Mouse (Mus musculus): ENCODE measurements at regions not wholly inside any gene's neighbourhood (a gene's known extent, or its start where the extent isn't known, plus 50 kb on each side); places are given as distances from the start of the nearest gene placed in this dataset.

- DNase-seq (ENCODE audit: low spot score) = no peak
Observed at GRCm38 (mm10) chr15:67048621-67049020, 547.9 kb upstream of the Lrrc6 start.

GRCm38 (mm10) chr15:67048148-67048547 is 547.4 kb upstream of the Lrrc6 start:
- DNase-seq (ENCODE audit: low spot score) = no peak

- DNase-seq (ENCODE audit: low spot score) = no peak
Observed at GRCm38 (mm10) chr15:67045920-67046804, 545.5 kb upstream of the Lrrc6 start.

GRCm38 (mm10) chr15:67045329-67045728 is 544.6 kb upstream of the Lrrc6 start:
- DNase-seq (ENCODE audit: low spot score) = no peak

GRCm38 (mm10) chr15:67044806-67045205 is 544.1 kb upstream of the Lrrc6 start:
- DNase-seq (ENCODE audit: low spot score) = no peak

GRCm38 (mm10) chr15:67042131-67042530 is 541.4 kb upstream of the Lrrc6 start:
- no peak for DNase-seq (ENCODE audit: low spot score)

- DNase-seq (ENCODE audit: low spot score) = no peak
Observed at GRCm38 (mm10) chr15:67040229-67040628, 539.5 kb upstream of the Lrrc6 start.

- peak; percentile 64 for DNase-seq (ENCODE audit: low spot score)
Observed at GRCm38 (mm10) chr15:67039421-67039907, 538.8 kb upstream of the Lrrc6 start.

GRCm38 (mm10) chr15:67037647-67038046 is 536.9 kb upstream of the Lrrc6 start:
- no peak for DNase-seq (ENCODE audit: low spot score)

GRCm38 (mm10) chr15:67036341-67036740 is 535.6 kb upstream of the Lrrc6 start:
- no peak for DNase-seq (ENCODE audit: low spot score)

GRCm38 (mm10) chr15:67033936-67034335 is 533.2 kb upstream of the Lrrc6 start:
- no peak for DNase-seq (ENCODE audit: low spot score)

- DNase-seq (ENCODE audit: low spot score) = no peak
Observed at GRCm38 (mm10) chr15:67031866-67032526, 531.3 kb upstream of the Lrrc6 start.

GRCm38 (mm10) chr15:67030975-67031374 is 530.3 kb upstream of the Lrrc6 start:
- no peak for DNase-seq (ENCODE audit: low spot score)

GRCm38 (mm10) chr15:67028161-67028560 is 527.5 kb upstream of the Lrrc6 start:
- no peak for DNase-seq (ENCODE audit: low spot score)

GRCm38 (mm10) chr15:67027751-67028150 is 527.0 kb upstream of the Lrrc6 start:
- DNase-seq (ENCODE audit: low spot score) = no peak

- no peak for DNase-seq (ENCODE audit: low spot score)
Observed at GRCm38 (mm10) chr15:67025746-67026145, 525.0 kb upstream of the Lrrc6 start.

- DNase-seq (ENCODE audit: low spot score) = no peak
Observed at GRCm38 (mm10) chr15:67024386-67024785, 523.7 kb upstream of the Lrrc6 start.

GRCm38 (mm10) chr15:67023081-67023480 is 522.4 kb upstream of the Lrrc6 start:
- no peak for DNase-seq (ENCODE audit: low spot score)

GRCm38 (mm10) chr15:67021391-67021790 is 520.7 kb upstream of the Lrrc6 start:
- no peak for DNase-seq (ENCODE audit: low spot score)

- DNase-seq (ENCODE audit: low spot score) = no peak
Observed at GRCm38 (mm10) chr15:67019891-67020290, 519.2 kb upstream of the Lrrc6 start.

- no peak for DNase-seq (ENCODE audit: low spot score)
Observed at GRCm38 (mm10) chr15:67019194-67019661, 518.5 kb upstream of the Lrrc6 start.
